Mouse (Mus musculus): ENCODE data around the gene Dnajb6. TPM values are rescaled to one million over a fixed set of nuclear protein-coding genes. Genes with fewer than 3 reads are reported as not detected.

Gene Dnajb6
- polyA plus RNA-seq, 1 experiment from 2014 or later = 301 TPM

Other genes starting within 250 kb of the Dnajb6 start
- gene Ube3c, start 166.4 kb upstream of the Dnajb6 start, polyA plus RNA-seq (2014; fragmentation: Nextera tagmentation; extraction: Ambion mirVana) = 20.4 and 24.9 TPM in 2 replicates
- not detected in 2 replicates for gene Gm5129, start 248 bp downstream of the Dnajb6 start, polyA plus RNA-seq (2014; fragmentation: Nextera tagmentation; extraction: Ambion mirVana)

Data from forebrain, embryonic 14.5 days (tissue).